Mouse (Mus musculus) testis, postnatal 10 days (tissue): ENCODE measurements around the gene Stbd1.
A peak's percentile ranks its signal among the peaks of the same experiment; 100 is the strongest.

Experiments used
- DNase-seq: peaks from one replicate; pipeline ENCODE4 v3.0.0; 2021; ENCODE audit warnings: low spot score

The Stbd1 gene

DNA sequence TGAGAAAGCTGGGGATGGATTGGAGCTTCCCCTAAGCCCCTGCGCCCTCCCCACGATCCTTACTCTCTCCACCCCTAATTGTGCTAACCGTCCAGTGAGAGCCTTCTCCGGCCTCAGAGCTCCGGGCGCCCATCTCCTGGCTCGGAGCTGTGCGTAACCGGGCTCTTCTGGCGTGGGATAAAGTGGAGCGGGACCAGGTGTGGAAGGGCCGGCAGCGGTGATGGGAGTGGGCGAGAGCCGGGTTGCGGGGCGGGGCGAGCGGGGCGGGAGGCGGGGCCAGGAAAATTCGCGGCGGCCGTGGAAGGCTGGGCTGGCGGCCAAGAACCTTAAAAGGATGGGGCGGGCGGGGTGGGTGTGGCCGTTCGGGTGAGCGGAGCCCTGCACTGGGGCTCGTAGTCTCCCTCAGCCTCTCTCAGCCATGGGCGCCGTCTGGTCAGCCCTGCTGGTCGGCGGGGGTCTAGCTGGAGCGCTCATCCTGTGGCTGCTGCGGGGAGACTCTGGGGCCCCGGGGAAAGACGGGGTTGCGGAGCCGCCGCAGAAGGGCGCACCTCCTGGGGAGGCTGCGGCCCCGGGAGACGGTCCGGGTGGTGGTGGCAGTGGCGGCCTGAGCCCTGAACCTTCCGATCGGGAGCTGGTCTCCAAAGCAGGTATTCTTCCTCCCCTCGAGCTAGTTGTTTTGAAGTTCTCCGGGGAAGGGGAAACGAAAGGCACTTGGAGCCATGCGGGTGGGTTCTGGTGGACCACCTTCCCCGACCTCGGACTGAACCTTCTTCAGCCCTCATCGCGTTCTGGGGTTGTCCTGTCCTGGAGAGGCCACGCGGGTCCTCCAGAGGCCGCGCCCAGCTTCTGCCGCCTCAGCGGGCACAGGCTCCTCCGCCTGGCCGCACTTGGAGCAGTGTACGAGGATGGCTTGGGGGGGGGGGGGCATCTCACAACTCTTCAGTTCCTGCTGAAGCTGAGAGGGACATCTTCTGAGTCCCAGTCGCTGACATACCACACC is at the start of gene Stbd1:
Gene Stbd1, plus strand, starts transcription at position 351 of the 1,000 bp plus-strand sequence.
- peak; percentile 78 for DNase-seq

DNA sequence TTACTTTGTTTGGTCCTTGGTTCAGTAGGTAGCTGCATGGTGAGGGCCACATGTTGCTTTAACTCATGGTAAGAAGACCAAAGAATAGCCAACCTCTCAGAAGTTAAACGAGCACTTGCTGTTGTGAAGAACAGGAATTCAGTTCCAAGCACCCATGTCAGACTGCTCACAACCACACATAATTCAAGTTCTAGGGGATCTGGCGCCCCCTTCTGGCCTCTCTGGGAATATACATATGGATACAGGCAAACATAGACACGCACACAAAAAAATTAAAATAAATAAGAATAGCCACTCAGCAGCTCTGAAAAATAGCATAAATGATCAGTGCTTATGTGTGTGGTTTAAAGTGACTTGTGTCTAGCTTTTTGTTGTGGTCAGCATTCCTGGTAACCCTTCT is 48.9 kb upstream of the Stbd1 start:
- no peak for DNase-seq

DNA sequence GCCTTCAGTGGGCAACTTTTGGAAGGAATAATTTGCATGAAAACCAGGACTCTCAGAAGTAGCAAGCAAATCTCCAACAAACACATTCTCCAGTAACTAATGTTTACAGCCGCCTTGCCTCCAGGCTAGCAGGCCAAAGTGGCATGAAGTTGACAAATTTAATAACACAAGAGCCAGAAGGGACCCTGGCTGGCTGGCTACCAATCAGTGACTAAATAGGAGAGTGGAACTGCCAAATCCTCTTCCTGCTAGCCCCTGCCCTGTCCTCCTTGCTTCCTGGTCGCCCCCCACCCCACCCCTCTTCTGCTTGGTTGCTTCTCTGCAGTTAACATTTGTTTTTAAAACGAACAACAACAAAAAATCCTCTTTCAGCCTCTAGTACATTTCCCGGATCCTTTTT is 48.4 kb upstream of the Stbd1 start:
- DNase-seq = no peak

DNA sequence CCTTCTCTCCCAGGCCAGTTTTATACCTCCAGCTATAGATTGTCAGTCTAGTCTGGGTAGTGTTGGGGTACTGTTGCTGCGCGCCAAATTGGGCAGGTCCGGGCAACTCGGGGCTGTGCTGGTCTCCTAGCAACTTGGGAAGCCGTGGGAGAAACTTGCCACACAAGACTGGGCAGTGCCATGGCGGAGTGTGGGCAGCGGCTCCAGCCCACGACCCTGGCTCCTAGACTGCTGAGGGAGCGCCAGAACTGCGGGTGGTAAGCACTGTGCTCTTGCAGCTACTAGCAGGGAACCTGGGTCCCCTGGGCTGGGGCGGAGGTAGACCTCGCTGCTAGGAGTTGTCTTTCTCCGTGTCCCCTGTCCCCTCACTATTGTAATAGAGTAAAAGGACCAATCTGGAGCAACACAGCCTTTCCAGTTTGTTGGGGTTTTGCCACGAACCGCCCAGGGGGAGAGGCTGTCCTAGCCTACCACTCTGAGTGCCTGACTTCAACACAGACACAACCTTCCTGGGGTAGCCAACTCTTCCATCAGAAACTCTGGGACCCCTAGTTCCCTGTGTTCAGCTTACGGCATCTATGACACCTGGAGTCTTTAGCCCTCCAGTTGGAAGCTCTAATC is 47.8 kb upstream of the Stbd1 start, which contains the start of gene Fam47e:
Gene Fam47e, plus strand, starts transcription at position 179 of the 621 bp plus-strand sequence.
- no peak for DNase-seq

DNA sequence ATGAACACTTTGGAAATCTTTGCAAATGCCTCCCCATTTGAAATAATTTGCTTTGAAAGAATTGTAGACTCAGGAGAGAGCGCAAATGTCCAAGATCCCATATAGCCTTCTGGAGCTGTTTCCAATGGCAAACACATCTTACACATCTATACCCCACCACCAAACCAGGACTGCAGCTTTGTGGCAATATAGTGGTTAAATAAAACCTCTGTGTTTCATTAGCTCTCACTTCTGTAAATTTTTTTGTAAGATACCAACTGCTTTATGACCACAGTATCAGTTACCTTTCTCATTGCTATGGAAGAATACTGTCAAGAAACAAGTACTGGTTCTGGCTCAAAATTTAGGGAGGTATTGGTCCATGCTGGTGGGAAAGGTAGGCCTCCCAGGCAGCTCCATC is 46.9 kb upstream of the Stbd1 start:
- DNase-seq = no peak

DNA sequence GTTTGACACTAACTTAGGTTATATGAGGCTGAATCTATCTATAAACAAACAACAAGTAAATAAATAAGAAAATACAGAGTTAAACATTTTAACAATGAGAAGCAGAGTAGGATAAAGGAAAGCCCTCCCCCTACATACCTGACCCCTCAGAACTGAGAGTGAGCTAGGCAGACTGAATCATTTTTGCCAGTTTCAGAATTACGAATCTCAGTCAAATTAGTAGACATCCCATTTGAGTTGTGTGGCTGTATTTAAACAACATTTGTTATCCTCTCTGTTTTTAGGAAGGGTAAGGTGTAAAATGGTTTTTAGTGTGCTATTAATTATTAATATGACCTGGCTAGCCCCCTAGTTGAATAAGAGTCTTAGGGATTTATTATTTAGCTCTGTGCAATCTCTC is 45.3 kb upstream of the Stbd1 start:
- no peak for DNase-seq

DNA sequence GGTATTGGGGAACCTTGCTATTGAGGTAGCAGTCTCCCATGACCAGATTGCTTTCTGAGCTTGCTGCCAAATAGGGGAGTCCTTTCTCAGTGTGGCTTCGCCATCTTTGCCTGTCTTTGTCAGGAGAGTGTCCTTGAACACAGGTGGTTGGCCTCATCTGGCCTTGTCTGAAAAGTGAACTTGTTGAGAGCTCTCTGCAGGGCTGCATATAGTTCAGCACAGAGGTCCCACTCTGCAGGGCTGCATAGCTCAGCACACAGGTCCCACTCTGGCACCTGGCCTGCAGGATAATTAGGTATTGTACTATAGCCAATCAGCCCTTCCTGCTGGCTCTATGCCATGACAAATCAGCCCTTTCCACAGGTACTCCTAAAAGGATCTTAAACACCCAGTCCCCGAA is 42.6 kb upstream of the Stbd1 start:
- no peak for DNase-seq

DNA sequence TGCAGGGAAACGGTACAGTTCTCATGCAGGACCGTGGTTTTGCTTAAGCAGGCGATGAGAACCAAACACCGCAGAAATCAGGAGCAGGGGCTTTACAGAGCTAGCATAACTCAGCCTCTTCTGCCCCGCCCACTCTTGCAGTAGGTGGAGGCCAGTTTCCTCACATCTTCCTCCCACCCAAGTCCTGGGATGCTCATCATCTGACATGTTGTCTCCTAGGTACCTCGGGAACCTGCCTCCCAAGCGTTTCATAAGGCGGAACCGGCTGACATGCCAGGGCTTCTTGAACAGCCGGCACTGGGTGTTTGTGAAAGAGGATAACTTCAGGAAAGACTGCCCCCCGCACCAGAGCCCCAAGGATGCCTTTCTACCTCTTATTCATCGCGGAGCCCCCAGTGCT is 40.8 kb upstream of the Stbd1 start:
- DNase-seq = peak; percentile 37

DNA sequence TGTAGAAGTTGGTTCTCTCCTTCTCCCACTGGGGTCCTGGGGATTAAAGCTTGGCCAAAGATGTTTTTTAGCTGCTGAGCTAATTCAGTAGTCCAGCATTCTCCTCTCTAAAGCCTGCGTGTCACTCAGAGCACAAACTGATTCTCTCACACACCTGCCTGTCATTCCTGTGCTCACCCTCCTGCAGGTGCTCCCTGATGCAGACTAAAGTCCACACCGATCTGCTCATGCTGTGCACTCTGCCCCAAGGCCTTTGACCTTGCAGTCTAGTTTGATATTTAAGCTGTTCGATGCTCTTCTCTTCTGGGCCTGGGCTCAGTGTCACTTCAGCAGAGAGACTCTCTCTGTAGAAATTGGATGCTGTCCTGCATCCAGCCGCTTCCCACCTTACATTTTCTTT is 31.6 kb upstream of the Stbd1 start:
- no peak for DNase-seq

DNA sequence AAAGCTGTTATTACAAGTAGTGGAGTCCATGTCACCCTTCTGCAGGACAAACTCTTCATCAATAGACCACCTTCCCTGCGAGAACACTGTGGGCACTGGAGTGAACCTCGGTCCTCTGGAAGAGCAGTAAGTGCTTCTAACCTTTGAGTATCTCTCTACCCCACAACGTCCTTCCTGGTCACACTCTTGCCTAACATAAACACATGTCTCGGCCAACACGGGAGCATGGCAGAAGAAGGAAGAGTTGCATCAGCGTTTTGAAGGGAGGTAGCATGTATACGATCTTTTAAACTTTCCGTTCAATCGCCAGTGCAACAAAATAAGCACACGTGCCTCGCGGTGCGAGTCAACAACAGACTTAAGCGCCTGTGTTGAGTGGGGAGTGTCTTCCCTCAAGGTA is 23.3 kb upstream of the Stbd1 start:
- no peak for DNase-seq

DNA sequence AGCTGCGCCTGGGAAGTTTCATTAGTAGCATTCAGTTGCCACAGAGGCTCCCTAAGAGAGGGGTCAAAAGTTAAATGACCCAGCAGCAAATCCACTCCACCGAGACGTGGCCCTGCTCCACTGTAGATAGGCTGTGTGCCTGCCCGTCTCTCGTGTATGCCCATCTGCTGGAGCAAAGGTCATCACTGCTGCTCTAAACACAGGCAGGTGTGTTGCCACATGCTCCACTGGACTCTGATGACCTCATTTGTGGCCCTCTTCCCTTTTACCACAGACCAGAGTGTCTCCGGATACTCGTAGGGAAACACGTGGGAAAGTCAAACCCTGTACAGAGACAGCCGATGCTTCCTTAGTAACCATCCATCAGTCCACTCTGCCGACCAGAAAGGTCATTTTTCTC is 16.9 kb upstream of the Stbd1 start:
- DNase-seq = no peak

DNA sequence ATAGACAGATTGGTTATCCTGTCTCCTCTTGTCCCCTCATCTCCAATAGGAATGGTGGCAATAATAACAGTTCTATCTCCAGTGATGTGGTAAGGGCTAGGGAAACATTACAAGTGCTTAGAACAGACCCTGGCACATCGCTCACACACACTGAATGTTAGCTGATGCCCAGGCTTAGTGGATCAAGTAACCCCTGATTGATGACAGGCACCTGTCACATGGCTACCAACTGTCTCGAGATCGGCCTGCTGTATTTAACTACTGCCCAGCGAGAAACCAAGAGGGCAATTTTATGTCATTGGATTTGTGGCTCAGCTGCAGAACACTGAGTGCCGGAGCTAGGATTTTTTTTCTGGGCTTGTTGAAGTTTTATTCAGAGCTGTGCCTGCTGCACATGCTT is 7.8 kb upstream of the Stbd1 start:
- no peak for DNase-seq

DNA sequence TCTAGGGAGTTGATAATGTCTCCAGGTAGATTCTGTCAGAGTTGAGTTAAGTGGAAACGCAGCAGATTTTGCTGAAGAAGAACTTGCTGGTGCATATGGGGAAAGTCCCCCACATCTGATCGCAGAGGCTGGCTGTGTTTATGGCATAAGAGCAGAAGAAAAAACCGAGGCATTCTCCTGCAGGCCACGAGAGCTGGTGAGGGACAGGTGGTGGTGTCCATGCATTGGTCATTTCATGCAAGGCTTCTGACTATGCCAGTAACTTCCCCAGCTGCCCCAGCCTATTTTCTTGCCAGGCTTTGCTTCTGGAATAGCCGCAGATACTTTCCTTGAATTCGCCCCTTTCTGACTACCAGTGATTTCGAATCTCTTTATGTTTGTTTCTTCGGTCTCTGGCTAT is 6.0 kb upstream of the Stbd1 start:
- no peak for DNase-seq

DNA sequence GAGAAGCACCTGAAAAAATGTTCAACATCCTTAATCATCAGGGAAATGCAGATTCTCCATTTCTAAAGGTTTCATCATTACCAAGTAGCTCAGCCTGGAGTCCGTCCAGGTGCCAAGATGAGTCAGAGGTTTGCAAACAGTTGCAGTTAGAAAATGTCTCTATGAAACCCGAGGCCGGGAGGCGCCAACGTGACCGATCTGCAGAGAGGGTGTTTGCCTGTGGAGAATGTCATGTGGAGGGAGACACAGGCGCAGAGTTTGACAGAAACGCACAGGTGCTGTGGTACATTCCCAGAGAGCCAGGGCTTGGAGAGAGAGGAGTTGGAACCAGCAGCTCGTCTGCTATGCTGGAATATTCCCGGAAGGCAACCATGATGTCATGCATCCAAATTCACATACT is 3.8 kb upstream of the Stbd1 start:
- no peak for DNase-seq

DNA sequence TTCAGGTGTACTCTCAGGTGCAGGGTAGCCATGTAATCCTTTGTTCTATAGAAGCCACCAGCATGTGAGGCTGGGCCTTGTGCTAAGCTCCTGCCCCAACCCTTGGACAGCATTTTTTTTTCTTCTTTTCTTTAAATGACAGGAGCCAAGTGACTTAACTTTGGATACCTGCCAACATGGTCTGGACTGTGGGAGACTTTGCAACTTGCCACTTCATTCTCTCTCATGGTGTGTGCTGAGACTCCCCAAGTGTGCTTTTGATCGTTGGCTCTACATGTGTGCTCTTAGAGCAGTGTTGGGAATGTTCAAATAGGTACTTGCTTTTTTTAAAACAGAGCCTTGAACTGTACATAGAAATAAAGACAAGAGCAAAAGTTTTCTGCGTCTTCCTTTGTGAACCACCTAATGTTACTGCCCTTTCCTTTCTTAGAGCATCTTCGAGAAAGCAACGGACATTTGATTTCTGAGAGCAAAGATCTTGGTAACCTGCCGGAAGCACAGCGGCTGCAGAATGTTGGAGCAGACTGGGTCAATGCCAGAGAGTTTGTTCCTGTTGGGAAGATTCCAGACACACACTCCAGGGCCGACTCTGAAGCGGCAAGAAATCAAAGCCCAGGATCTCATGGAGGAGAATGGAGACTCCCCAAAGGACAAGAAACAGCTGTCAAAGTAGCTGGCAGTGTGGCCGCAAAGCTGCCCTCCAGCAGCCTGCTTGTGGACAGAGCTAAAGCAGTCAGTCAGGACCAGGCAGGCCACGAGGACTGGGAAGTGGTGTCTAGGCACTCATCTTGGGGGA is 1.8 kb downstream of the Stbd1 start:
- DNase-seq = no peak

DNA sequence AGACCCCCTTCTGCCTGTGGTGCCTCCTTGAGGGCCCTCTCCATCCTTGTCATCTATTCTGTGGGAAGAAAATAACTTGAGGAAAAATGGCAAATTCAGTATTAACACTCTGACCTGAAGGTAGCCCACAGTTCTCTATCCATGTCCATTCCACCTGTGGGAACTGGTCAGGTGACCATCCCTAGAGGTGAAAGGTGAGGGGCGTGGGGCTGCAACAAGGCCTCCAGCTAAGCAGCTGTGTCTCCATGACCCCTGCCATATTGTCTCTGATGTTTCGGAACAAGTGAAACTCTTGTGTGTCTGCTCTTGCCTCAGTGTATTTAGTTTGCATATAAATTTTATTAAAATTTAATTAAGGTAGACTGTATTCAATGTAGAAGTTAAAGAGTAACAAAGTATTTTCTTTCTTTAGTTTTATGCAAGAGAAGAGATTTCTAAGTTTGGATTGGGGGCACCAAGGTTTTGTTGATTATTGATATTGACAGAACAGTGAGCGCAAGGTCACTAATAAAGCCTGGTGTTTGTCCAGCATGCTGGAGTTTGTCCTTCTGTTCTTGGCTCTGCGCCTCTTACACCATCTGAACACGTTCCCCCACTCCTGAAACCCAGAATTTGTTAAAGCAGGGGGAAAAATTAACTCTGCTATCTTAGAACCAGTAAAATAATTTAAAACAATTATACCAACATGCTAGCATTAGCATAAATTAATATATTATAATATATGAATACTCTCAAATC is 4.8 kb downstream of the Stbd1 start:
- DNase-seq = no peak

DNA sequence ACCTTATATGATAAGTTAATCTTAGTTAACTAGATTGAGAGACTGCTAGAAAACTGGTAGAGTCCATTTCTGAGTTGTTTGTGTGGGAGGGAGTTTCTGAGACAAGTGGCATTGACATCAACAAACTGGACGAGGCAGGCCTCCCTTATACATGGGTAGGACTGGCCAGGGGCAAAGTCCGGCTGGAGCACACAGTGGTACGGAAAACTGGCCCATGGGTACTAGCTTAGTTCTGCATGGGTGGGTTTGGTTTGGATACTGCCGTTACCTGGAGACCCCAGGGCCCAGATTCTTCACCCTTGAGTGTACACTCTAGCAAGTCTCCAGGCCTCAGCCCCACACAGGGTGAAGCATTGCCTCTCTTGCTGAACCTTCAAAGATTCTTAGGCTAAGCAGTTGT is 9.9 kb downstream of the Stbd1 start:
- DNase-seq = no peak

DNA sequence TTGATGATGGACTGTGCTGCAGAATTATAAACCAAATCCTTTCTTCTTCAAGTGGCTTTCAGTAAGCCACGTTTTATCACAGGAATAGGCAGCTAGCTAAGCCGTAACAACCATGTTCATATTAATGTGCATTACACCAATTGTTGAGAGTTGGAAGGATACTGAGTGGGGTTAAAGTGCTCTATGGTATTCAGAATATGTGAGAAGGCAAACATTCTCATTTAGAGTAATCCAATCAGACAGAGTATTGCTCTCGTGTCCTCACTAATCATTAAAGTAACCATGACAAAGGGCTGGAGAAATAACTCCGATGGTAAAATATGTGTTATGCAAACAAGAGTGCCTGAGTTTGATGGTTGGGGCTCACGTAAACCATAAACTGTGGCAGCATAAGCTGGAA is 19.0 kb downstream of the Stbd1 start:
- DNase-seq = no peak

DNA sequence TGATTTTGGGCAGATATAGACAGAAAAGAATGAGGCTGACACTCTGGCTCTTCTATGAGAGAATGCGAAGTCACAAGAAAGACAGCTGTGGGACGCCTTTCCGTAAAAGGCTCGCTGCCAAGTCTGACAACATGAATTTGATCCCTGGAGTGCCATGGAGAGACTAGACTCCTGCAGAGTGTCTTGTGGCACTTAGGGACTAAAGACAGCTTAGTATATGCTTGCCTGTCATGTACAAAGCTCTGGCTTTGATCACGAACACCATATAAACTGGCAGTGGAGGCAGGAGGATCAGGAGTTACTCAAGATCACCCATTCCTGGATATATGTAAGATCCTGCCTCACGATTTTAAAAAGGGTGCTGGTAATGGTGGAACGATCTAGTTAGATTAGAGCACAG is 25.1 kb downstream of the Stbd1 start:
- DNase-seq = no peak

DNA sequence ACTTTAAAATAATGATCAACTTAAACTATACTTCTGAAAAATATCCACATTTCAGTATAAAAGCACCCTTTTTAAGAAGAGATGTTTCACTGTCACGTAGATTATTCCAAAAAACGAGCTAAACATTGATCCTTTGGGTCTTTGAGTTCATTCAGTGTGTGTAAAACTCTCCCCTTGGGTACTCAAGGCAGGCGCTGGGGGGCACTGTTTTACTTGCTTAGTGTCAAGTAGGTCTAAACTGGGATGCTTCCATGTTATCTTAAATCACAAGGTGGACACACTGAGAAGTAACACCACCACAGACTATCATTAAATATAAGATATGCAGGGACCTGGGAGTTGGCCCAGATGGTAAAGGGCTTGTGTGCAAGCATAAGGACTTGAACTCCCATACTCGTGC is 30.7 kb downstream of the Stbd1 start:
- no peak for DNase-seq

DNA sequence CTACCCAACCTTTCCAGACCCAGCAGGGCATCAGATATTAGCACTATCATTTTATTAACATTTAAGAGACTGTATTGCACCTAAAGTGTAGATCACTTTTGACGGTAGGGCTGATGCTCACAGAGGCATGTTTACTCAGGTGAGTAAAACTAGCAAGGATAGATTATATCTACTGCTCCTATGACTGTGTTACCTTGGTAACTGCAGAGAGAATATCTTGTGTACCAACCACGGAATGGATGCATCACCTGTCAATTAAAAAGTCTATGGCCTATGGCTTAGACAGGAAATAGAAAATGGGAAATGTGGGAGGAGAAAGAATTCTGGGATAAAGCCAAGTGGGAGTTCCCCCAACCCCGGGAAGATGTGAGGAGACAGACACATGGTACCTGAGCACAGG is 32.1 kb downstream of the Stbd1 start:
- DNase-seq = no peak

DNA sequence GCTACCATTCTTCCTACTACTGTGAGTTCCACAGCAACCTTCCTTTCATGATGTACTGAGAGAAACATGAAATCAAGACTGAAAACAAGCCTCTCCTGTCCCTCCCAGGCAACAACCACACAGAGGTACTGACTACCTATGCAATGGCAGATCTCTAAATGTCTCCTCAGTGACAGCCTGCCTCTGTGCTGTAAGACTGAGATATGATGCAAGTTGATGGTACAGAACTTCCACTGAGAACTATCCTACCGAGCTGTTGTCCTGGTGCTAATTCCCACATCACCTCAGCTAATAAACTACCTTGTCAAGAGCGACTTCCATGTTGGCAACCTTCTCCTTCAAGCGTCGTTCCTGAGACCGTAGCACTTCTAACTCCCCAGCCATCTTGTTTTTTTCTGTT is 33.0 kb downstream of the Stbd1 start:
- no peak for DNase-seq
